Mouse (Mus musculus) forebrain, embryonic 15.5 days (tissue): ENCODE results near the gene Gimap5. TPM values are rescaled to one million over a fixed set of nuclear protein-coding genes. Genes with fewer than 3 reads are reported as not detected.

ENCODE experiments used
- ATAC-seq: fragments of 200-750 bp; cut with Nextera tagmentation; replicated peaks from 2 replicates; pipeline ENCODE4 v1.8.0; 2017; ENCODE audit warnings: mild to moderate bottlenecking, moderate TSS enrichment, moderate library complexity
- H3K27ac ChIP-seq: fragments of 300-500 bp; sonication (generic); replicated peaks from 2 replicates; pipeline ENCODE4 v1.5.1; 2015; ENCODE audit warnings: mild to moderate bottlenecking, inconsistent platforms
- H3K27me3 ChIP-seq: fragments of 300-500 bp; sonication (generic); 2 replicates; pipeline ENCODE4 v1.6.1; 2015; ENCODE audit warnings: inconsistent platforms
- H3K36me3 ChIP-seq: fragments of 300-500 bp; sonication (generic); 2 replicates; pipeline ENCODE4 v1.6.1; 2015; ENCODE audit warnings: mild to moderate bottlenecking, inconsistent platforms
- H3K4me1 ChIP-seq: fragments of 300-500 bp; sonication (generic); 2 replicates; pipeline ENCODE4 v1.6.1; 2015; ENCODE audit warnings: inconsistent platforms
- H3K4me2 ChIP-seq: fragments of 300-500 bp; sonication (generic); replicated peaks from 2 replicates; pipeline ENCODE4 v1.6.1; 2015; ENCODE audit warnings: mild to moderate bottlenecking, inconsistent platforms
- H3K4me3 ChIP-seq: fragments of 300-500 bp; sonication (generic); 2 replicates; pipeline ENCODE4 v1.5.1; 2015; ENCODE audit warnings: mild to moderate bottlenecking, inconsistent platforms
- H3K9ac ChIP-seq: fragments of 300-500 bp; sonication (generic); replicated peaks from 2 replicates; pipeline ENCODE4 v1.6.1; 2015; ENCODE audit warnings: mild to moderate bottlenecking, inconsistent platforms
- H3K9me3 ChIP-seq: fragments of 300-500 bp; sonication (generic); 2 replicates; pipeline ENCODE4 v1.6.1; 2016; ENCODE audit warnings: inconsistent platforms
- WGBS: fragments of 180-500 bp; shearing (Covaris S2); methylation state at CpG from one replicate; pipeline ENCODE4 v1.1.7; 2015; ENCODE audit warnings: mixed read lengths; 5-methylcytosine and 5-hydroxymethylcytosine counted together
- polyA plus RNA-seq: library from polyadenylated mRNA; unstranded; fragments of >200 nt; fragmentation: Nextera tagmentation; extraction: Ambion mirVana; gene quantifications from 2 replicates; pipeline ENCODE4 v1.2.1, GENCODE M21; 2015

Gimap5 gene
- 0.86 and 1.2 TPM in 2 replicates for polyA plus RNA-seq

DNA sequence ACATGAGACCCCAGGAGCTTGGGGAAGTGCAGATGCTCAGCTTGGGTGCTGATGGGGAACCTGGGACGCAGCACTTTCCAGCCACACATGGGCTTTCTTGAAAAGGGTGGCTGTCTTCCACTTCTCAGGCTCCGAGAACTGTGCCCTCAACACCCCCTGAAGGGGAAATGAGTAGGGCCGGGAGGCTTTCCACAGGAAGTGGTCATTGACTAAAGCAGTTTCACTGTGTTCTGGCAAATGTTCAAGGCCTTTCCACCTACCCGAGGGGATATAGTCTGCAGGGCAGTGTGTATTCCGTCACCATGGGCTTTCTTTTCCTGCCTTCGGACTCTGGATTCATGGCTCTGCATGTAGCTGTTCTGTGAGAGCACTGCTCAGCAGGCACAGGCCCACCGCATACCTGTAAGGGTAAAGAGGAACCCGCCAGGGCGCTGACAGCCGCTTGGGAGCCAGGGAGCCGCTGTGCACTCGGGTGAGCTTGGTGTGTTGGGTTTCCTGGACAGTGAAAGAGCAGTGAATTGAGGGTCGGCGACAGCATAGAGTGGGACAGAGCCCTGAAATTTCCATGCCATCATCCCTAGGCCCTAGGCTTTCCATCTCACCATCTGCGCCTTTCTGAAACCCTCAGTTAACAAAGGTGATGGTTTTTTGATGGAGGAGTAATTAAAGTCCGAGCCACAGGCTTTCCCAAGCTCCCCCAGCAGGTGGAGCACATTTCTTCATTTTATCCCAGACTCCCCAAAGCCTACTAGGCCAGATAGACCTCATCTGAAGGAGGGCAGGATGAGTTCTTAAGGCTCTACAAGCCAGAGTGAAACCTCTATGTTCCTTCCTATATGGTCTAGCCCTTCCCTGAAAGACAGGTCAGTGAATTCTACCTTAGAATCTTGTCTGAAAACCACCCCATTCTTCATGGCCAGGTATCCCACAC is at the start of gene Gimap5:
Gene Gimap5, plus strand, starts transcription at position 239 of the 931 bp plus-strand sequence.
- Histone ChIP-seq H3K36me3 (no peaks in the 10 kb centered on the region), H3K4me2 (0 out of 2 replicates have a peak within 1 kb of the TSS, but pooled peaks have one; percentile 6), H3K27ac (no peak within 1 kb of the TSS), H3K4me1 (0 out of 2 replicates have a peak, but pooled peaks cover 5% of the 10 kb centered on the region), H3K27me3 (peaks cover 24% of the 10 kb centered on the region), H3K9me3 (no peaks in the 10 kb centered on the region), H3K4me3 (no peak within 1 kb of the TSS), H3K9ac (no peak within 1 kb of the TSS)
- WGBS = 47% methylated on average over 16 of the region's 16 CpGs
- ATAC-seq = no peak

DNA sequence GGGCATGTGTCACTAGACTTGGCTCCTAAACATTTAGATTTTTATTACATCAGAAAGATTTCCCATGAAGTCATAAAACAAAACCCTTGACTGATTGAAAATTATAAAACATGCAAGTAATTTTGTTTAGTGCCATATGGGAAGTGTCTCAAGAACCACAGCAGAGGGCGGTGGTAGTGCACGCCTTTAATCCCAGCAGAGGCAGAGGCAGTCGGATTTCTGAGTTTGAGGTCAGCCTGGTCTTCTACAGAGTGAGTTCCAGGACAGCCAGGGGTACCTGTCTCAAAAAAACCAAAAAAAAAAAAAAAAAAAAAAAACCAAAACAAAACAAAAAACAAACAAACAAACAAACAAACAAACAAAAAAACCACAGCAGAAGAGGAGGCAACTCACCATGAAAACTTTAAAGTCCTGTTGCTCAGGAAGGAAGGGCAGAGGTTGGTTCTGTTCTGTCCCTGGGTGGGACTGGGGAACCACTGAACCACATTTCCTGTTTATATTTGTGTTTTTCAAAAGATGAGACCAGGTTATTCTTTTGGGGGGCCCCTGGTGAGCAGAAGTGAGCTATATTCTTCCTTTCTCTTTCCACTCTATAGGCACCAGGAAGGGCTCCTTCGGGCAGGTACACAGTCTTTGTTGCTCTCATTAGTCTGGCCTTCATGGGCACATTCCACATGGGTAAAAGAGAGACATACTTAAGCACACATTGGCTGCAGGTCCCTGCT is 49.0 kb upstream of the Gimap5 start:
- Histone ChIP-seq H3K4me1 (no peaks in the 10 kb centered on the region), H3K27me3 (no peaks in the 10 kb centered on the region), H3K4me3 (no peak overlapping the region), H3K9ac (no peak overlapping the region), H3K36me3 (no peaks in the 10 kb centered on the region), H3K9me3 (no peaks in the 10 kb centered on the region), H3K4me2 (no peak overlapping the region), H3K27ac (no peak overlapping the region)
- no peak for ATAC-seq
- WGBS = 69% methylated on average over 4 of the region's 4 CpGs

DNA sequence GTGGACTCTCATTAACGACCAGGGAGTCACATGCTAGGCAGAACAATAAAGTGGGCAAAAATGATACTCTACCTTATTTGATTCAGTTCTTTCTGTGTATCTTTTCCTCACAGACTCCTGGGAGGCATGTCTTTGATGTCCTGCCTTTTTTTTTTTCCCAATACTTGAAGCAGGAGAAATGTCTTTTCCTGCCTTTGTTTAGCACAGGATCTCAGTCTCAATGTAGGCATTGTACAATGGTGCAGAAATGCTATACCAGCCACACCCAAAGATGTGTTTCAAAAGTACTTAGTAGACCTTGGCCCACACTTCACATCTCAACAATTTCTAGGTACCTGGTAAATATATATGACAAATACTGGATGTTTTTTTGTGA is 48.5 kb upstream of the Gimap5 start:
- 22% methylated on average over 1 of the region's 1 CpGs for WGBS
- Histone ChIP-seq H3K4me2 (no peak overlapping the region), H3K4me3 (no peak overlapping the region), H3K36me3 (no peaks in the 10 kb centered on the region), H3K27me3 (no peaks in the 10 kb centered on the region), H3K9ac (no peak overlapping the region), H3K4me1 (no peaks in the 10 kb centered on the region), H3K27ac (no peak overlapping the region), H3K9me3 (no peaks in the 10 kb centered on the region)
- no peak for ATAC-seq

DNA sequence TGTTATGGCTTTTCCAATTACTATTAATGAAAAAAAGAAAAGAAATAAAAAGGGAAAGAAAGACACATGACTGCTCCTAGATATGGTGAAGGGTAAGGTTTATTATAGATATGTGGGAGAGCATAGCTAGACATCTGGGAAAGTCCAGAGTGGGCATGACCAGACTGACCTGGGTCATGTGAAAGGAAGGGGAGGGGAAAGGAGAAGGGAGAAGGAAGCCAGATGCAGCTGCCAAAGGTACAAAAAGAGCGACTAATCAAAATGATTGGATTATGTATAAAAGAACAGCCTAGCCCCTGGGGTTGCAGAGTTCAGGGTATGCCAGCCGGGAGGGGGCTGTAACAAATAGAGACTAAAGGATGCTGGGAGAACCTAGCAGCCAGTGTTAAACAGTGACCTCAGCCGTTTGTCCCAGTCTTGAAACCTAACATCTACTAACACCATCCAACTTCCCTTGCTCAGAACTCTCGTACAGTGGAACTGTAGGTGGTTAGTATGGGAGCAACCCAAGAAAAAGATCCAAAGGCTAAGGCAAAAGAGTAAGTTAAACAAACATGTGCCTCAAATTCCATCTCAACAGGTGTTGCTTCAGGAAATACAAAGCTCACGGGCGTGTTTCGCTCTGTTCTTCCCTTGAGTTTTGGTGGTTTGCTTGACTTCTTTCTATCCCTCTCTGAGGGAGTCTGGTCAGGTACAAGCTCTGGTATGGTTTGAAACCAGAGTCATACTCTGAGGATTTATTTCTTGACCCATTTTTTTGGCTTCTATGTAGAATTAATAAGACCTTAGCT is 47.7 kb upstream of the Gimap5 start:
- Histone ChIP-seq H3K4me2 (no peak overlapping the region), H3K4me3 (no peak overlapping the region), H3K4me1 (no peaks in the 10 kb centered on the region), H3K36me3 (no peaks in the 10 kb centered on the region), H3K9me3 (no peaks in the 10 kb centered on the region), H3K27me3 (no peaks in the 10 kb centered on the region), H3K9ac (no peak overlapping the region), H3K27ac (no peak overlapping the region)
- 80% methylated on average over 7 of the region's 7 CpGs for WGBS
- no peak for ATAC-seq

DNA sequence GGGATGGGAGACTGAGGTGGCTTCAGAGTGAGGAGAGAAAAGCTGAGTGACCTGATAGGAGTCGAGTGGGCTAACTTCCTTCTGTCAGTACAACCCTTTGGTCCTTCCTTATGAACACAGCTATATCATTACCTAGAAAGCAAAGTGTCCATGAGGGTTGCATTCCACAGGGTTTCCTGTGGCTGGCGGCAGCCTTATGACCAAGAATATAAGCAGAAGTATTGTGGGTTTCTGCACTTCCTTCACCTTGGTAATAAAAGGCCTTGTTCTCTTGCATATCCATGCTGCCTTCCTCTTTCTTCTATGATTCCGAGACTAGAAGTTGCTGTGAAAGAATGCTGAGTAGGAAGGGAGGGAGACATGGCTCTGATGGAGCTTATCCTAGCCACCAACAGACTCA is 47.1 kb upstream of the Gimap5 start:
- Histone ChIP-seq H3K9me3 (no peaks in the 10 kb centered on the region), H3K36me3 (no peaks in the 10 kb centered on the region), H3K27me3 (no peaks in the 10 kb centered on the region), H3K27ac (no peak overlapping the region), H3K4me3 (no peak overlapping the region), H3K4me2 (no peak overlapping the region), H3K4me1 (no peaks in the 10 kb centered on the region), H3K9ac (no peak overlapping the region)
- 86% methylated on average over 3 of the region's 3 CpGs for WGBS
- no peak for ATAC-seq

DNA sequence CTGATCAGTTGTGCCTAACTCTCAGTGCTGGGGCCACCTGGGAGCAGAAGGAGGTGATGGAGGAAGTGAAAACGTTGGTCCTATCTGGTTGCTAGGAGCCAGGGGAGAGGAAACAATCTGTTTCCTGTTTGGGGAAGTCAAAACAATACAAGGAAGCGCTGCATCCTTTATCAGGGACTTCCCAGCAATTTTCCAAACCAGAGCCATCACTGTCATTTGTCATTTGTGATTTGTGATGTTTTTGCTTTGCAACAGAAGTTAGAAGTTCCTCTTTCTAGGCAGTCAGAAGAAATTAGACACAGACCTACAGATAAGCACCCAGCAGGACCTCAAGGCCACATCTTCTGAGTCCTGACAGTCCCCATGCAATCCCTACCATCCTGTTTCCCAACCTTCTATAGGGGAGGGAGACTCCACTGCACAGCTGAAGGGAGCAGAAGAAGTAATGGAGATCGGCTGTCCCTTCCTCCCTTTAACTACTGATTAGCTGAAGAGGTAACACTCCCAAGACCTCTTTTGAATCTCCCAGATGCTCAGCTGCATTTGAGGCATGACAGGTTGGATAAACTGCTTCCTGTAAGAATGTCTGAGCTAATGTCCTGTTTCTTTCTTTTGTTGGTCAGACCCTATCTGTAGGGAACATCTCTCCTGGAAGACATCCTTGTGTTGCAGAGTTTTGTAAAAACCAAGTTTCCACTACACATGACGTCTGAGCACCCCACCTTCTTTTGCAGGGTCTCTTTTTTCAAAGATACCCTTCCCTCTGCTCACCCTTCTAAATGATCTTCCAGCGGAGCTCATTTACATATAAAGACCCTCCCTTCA is 45.5 kb upstream of the Gimap5 start:
- H3K4me3 ChIP-seq = no peak overlapping the region
- no peak for ATAC-seq
- 64% methylated on average over 5 of the region's 5 CpGs for WGBS
- H3K4me1 ChIP-seq = no peaks in the 10 kb centered on the region
- no peaks in the 10 kb centered on the region for H3K9me3 ChIP-seq
- no peak overlapping the region for H3K9ac ChIP-seq
- H3K4me2 ChIP-seq = no peak overlapping the region
- H3K36me3 ChIP-seq = no peaks in the 10 kb centered on the region
- H3K27me3 ChIP-seq = no peaks in the 10 kb centered on the region
- H3K27ac ChIP-seq = no peak overlapping the region

DNA sequence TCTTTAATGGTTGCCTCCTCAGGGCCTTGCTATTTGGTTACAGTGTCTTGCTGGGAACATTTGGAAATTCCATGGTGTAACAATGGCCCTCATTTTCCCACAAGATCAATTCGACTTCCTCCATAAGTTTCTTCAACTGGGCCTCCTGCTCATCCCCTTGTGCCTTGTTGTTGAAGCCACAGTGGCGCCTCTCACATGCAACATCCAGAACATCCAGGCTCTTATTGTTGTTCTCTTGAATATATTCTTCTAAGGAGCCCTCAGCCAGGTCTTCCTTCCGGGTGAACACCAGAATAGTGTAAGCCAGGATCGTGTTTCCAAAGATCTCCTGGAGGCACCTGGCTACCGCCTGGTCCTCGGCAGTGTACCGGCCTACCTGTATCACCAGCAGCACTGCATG is 43.9 kb upstream of the Gimap5 start:
- Histone ChIP-seq H3K9ac (no peak overlapping the region), H3K9me3 (no peaks in the 10 kb centered on the region), H3K36me3 (no peaks in the 10 kb centered on the region), H3K4me1 (no peaks in the 10 kb centered on the region), H3K27me3 (no peaks in the 10 kb centered on the region), H3K4me2 (no peak overlapping the region), H3K4me3 (no peak overlapping the region), H3K27ac (no peak overlapping the region)
- ATAC-seq = no peak
- WGBS = 86% methylated on average over 7 of the region's 7 CpGs

DNA sequence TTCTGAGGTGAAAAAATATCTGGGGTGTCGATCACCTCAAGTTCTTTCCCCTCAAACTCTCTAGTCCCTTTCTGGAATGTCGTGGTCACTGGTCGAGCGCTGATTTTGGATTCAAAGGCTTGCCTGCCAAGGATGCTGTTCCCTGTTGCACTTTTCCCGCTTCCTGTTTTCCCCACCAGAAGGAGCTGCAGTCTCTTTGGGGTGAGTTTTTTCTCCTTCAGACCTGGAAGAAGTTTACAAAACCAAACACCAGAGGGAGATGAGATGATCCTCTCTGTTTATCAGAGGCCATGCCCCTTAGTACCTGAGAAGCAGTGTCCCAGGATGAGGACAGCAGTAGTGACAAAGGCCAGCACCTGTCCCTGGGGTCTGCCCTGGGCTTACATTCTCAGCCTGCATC is 43.4 kb upstream of the Gimap5 start:
- Histone ChIP-seq H3K4me1 (no peaks in the 10 kb centered on the region), H3K9me3 (no peaks in the 10 kb centered on the region), H3K9ac (no peak overlapping the region), H3K4me3 (no peak overlapping the region), H3K27ac (no peak overlapping the region), H3K27me3 (no peaks in the 10 kb centered on the region), H3K4me2 (no peak overlapping the region), H3K36me3 (no peaks in the 10 kb centered on the region)
- WGBS = 71% methylated on average over 5 of the region's 5 CpGs
- ATAC-seq = no peak

DNA sequence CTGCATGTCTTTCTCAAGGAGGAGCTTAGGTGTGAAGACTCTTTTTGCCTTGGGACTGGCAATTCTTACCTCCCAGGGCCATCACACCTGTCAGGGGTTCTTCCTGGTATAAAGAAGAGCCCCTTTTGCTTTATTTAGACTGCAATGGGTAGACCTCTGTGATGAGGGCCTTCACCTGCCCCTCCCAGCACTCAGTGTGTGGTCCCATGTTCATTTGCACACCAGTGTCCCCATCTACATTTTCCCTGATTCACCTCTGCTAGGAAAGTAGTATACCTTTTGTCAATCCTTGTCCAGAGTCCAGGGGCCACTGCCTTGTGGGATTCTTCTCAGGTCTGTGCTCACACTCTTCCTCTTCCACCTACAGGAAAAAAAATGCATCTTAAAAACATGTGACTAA is 41.9 kb upstream of the Gimap5 start:
- Histone ChIP-seq H3K4me1 (no peaks in the 10 kb centered on the region), H3K9ac (no peak overlapping the region), H3K27me3 (no peaks in the 10 kb centered on the region), H3K4me3 (no peak overlapping the region), H3K4me2 (no peak overlapping the region), H3K9me3 (no peaks in the 10 kb centered on the region), H3K27ac (no peak overlapping the region), H3K36me3 (no peaks in the 10 kb centered on the region)
- ATAC-seq = no peak

DNA sequence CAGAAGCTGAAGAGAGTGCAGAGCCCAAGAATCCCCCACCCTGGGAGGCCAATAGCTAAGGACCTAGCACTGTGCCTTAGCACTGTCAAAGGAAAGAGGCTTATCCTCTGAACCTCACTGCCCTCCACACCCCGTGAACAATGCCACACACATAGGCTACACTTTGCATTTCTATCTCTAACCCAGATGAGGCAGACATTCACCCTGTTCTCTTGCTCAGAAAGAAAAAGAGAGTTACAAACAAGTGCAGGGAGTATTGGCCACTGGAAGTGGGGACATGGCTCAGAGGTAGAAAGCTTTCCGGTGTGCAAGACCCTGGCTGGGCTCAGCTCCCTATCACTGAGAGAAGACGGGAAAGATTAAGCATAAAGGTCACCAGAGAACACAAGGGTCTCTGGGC is 39.9 kb upstream of the Gimap5 start:
- H3K4me2 ChIP-seq = no peak overlapping the region
- ATAC-seq = no peak
- H3K9ac ChIP-seq = no peak overlapping the region
- no peaks in the 10 kb centered on the region for H3K36me3 ChIP-seq
- WGBS = 52% methylated on average over 3 of the region's 3 CpGs
- no peaks in the 10 kb centered on the region for H3K27me3 ChIP-seq
- no peak overlapping the region for H3K27ac ChIP-seq
- no peak overlapping the region for H3K4me3 ChIP-seq
- no peaks in the 10 kb centered on the region for H3K4me1 ChIP-seq
- H3K9me3 ChIP-seq = no peaks in the 10 kb centered on the region

DNA sequence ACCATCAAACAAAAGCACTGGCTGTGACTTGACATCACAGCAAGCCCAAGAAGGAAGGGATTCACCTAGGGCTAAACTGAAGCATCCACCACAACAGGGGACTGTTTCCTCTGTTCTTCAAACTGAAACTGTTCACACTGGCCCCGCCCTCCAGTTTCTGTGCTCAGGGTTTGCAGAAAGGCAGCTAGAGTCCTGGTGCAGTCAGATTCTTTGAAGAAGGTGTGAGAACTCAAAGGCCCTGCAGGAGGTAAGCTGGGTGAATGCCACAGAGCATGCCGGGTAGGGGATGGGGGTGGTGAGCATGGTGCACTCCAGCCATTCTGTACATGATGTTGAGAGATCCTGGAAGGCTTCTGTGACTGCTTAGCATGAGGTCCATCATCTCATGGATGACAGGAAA is 27.5 kb upstream of the Gimap5 start, which contains the start of the genes Gm28053 and Gimap7:
Gene Gm28053, plus strand, starts transcription at position 153 of the 400 bp plus-strand sequence.
Gene Gimap7, plus strand, starts transcription at position 167 of the 400 bp plus-strand sequence.
- Histone ChIP-seq H3K9ac (no peak within 1 kb of the TSS), H3K27ac (no peak within 1 kb of the TSS), H3K4me3 (no peak within 1 kb of the TSS), H3K4me1 (no peaks in the 10 kb centered on the region), H3K9me3 (no peaks in the 10 kb centered on the region), H3K27me3 (no peaks in the 10 kb centered on the region), H3K4me2 (no peak within 1 kb of the TSS), H3K36me3 (no peaks in the 10 kb centered on the region)
- no peak for ATAC-seq
- WGBS = 45% methylated on average over 2 of the region's 2 CpGs
